Mouse (Mus musculus) cortical plate, adult 2 months (tissue): ENCODE results near the gene Atad3a. TPM values are rescaled to one million over a fixed set of nuclear protein-coding genes. Genes with fewer than 3 reads are reported as not detected.
A peak's percentile ranks its signal among the peaks of the same experiment; 100 is the strongest.
"Not testable (repeated sequence)": the region's sequence is repeated elsewhere in the genome, so short reads cannot be mapped to it uniquely, and the experiment has no call there.

Source experiments
- H3K27ac ChIP-seq: fragments of 200-500 bp; 2 replicates; pipeline ENCODE4 v1.5.1; 2012; ENCODE audit warnings: low read length, control low read depth, inconsistent platforms; ENCODE audit not compliant: insufficient read depth
- H3K4me1 ChIP-seq: fragments of 200-500 bp; 2 replicates; pipeline ENCODE4 v1.6.1; 2011; ENCODE audit warnings: low read length; ENCODE audit not compliant: control insufficient read depth, insufficient read depth
- H3K4me3 ChIP-seq: fragments of 200-500 bp; 2 replicates; pipeline ENCODE4 v1.5.1; 2011; ENCODE audit warnings: mild to moderate bottlenecking, low read length, control low read depth; ENCODE audit not compliant: insufficient read depth
- CTCF ChIP-seq: fragments of 200-500 bp; IDR thresholded peaks from 2 replicates; pipeline ENCODE4 v1.5.1; 2011; ENCODE audit warnings: mild to moderate bottlenecking, control low read depth, low read length; ENCODE audit not compliant: insufficient read depth; ENCODE audit errors: extremely low read depth
- POLR2A ChIP-seq: fragments of 200-500 bp; IDR thresholded peaks from 2 replicates; pipeline ENCODE4 v1.6.1; 2011; ENCODE audit warnings: mild to moderate bottlenecking, low read length, control low read depth; ENCODE audit not compliant: insufficient read depth; ENCODE audit errors: extremely low read depth
- polyA plus RNA-seq: library from polyadenylated mRNA; depleted of rRNA; stranded (reverse); fragments of >200 nt; gene quantifications from 2 replicates; pipeline ENCODE4 v1.2.3, GENCODE M21; 2012; rRNA removed

Atad3a gene
- 84.4 and 93.0 TPM in 2 replicates for polyA plus RNA-seq

GRCm38 (mm10) chr4:155760613-155761355 is at the start of gene Atad3a:
Gene Atad3a, minus strand, starts transcription at chr4:155761093.
- Histone ChIP-seq H3K4me3 (peak within 1 kb of the TSS; percentile 78), H3K27ac (no peak within 1 kb of the TSS)

GRCm38 (mm10) chr4:155807841-155808240 is 46.9 kb upstream of the Atad3a start:
- Histone ChIP-seq H3K4me1 (peaks cover 3% of the 10 kb centered on the region; the same call in 1 of the 2 replicates), H3K27ac (no peak overlapping the region), H3K4me3 (no peak overlapping the region)
- no peak for TF ChIP-seq CTCF
- TF ChIP-seq POLR2A = no peak

More at GRCm38 (mm10) chr4:155760613-155761355, at the start of gene Atad3a:
- TF ChIP-seq POLR2A (peak; percentile 81), CTCF (no peak)
- H3K4me1 ChIP-seq = peaks cover 2% of the 10 kb centered on the region; the same call in 1 of the 2 replicates

DNA sequence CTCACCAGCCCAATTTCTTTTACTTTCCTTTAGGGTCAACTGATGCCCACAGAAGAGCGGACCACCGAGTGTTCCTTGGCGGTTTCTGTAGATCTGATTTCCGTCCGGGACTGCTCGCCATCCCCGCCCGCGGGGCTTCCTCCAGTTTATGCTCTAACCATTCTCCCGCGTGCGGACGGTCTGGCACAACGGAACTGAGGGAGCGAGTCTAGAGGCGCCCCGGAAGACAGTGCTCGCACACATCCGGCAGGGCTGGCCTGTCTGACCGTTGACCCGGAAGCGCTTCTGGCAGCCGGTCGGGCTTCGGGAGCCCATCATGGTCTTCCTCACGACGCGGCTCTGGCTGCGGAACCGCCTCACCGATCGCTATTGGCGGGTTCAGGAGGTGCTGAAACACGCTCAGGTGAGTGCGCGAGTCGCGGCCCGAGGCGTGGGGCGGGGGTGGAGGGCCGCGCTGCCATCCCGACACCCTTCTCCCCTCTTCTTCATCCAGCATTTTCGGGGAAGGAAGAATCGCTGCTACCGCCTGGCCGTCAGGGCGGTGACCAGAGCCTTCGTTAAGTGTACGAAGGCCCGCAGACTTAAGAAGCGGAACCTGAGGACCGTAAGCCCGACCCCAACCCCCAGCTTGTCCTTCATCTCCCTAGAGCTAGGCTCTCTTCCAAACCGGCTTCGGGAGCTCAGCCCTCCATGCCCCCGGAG is 42.6 kb upstream of the Atad3a start:
- Histone ChIP-seq H3K4me1 (peaks cover 3% of the 10 kb centered on the region; the same call in 1 of the 2 replicates), H3K4me3 (peak overlapping the region; percentile 96), H3K27ac (peak overlapping the region; percentile 43; the same call in 1 of the 2 replicates)
- TF ChIP-seq POLR2A (peak; percentile 51; the same call in 1 of the 2 replicates), CTCF (no peak)

- TF ChIP-seq POLR2A (no peak), CTCF (no peak)
- H3K27ac ChIP-seq = peak within 1 kb of the TSS; percentile 43; the same call in 1 of the 2 replicates
- H3K4me3 ChIP-seq = peak within 1 kb of the TSS; percentile 96
- H3K4me1 ChIP-seq = peaks cover 3% of the 10 kb centered on the region; the same call in 1 of the 2 replicates
Measured at GRCm38 (mm10) chr4:155802741-155803339, 41.9 kb upstream of the Atad3a start, which contains the start of gene Mrpl20. Gene Mrpl20, plus strand, starts transcription at chr4:155802878.

- H3K4me3 ChIP-seq = no peak overlapping the region
- H3K4me1 ChIP-seq = peaks cover 3% of the 10 kb centered on the region; the same call in 1 of the 2 replicates
- no peak overlapping the region for H3K27ac ChIP-seq
- no peak for TF ChIP-seq POLR2A
Measured at GRCm38 (mm10) chr4:155802075-155802474, 41.2 kb upstream of the Atad3a start.

DNA sequence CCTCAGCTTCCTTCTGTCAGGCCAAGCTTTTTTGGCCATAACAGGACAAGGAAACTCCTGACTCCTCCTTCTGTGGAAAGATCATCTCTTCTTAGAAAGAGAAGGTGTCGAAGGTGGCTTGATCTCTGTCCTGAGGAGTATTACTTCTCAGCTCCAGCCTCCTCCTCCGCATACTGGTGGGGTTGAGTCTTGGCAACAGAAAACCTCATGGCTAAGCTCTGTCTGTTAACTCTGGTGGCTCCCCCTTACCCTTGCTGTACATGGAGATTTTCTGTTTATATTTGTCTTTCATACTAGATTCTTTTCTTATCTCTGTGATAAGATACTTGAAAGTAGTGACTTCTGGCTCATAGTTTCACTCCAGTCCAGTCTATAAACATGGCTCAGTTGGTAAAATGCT is 32.8 kb upstream of the Atad3a start:
- no peak overlapping the region for H3K4me3 ChIP-seq

GRCm38 (mm10) chr4:155791240-155791933 is 30.5 kb upstream of the Atad3a start:
- TF ChIP-seq POLR2A (no peak), CTCF (no peak)
- Histone ChIP-seq H3K4me1 (no peaks in the 10 kb centered on the region), H3K4me3 (no peak overlapping the region), H3K27ac (no peak overlapping the region)

More for the DNA sequence above, 32.8 kb upstream of the Atad3a start:
- no peak overlapping the region for H3K27ac ChIP-seq
- TF ChIP-seq CTCF (no peak), POLR2A (no peak)
- no peaks in the 10 kb centered on the region for H3K4me1 ChIP-seq

GRCm38 (mm10) chr4:155790650-155791161 is 29.8 kb upstream of the Atad3a start:
- TF ChIP-seq POLR2A (no peak), CTCF (no peak)
- Histone ChIP-seq H3K27ac (no peak overlapping the region), H3K4me3 (no peak overlapping the region), H3K4me1 (no peaks in the 10 kb centered on the region)

- Histone ChIP-seq H3K27ac (no peak within 1 kb of the TSS), H3K4me3 (no peak within 1 kb of the TSS), H3K4me1 (no peaks in the 10 kb centered on the region)
- TF ChIP-seq POLR2A (no peak), CTCF (no peak)
Measured at GRCm38 (mm10) chr4:155790021-155790489, 29.2 kb upstream of the Atad3a start, which contains the start of gene Ankrd65. Gene Ankrd65, plus strand, starts transcription at chr4:155790439.

DNA sequence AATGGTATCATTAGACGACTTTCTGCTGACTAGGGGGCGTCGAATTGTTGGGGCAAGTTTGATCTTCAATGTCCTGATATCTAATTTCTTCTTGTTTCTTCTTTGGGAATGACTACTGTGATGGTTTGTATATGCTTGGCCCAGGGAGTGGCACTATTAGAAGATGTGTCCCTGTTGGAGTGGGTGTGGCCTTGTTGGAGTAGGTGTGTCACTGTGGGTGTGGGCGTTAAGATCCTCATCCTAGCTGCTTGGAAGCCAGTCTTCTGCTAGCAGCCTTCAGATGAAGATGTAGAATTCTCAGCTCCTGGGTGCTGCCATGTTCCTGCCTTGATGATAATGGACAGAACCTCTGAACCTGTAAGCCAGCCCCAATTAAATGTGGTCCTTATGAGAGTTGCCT is 27.9 kb upstream of the Atad3a start:
- H3K4me3 ChIP-seq, H3K27ac ChIP-seq, H3K4me1 ChIP-seq: not testable (repeated sequence)
